Mouse (Mus musculus) neural tube, embryonic 11.5 days (tissue): ENCODE results near the gene Ubash3b. TPM values are rescaled to one million over a fixed set of nuclear protein-coding genes. Genes with fewer than 3 reads are reported as not detected.

Experiments
- ATAC-seq: fragments of 200-750 bp; cut with Nextera tagmentation; 2 replicates; pipeline ENCODE4 v1.8.0; 2017; ENCODE audit warnings: moderate number of reproducible peaks, mild to moderate bottlenecking, moderate TSS enrichment, moderate library complexity; ENCODE audit not compliant: insufficient read depth, low FRiP score, low TSS enrichment
- DNase-seq: peaks from one replicate; pipeline ENCODE4 v3.0.0-alpha.2; 2015; ENCODE audit warnings: low spot score
- H3K27ac ChIP-seq: fragments of 300-500 bp; sonication (generic); 2 replicates; pipeline ENCODE4 v1.5.1; 2014; ENCODE audit warnings: low read depth, mild to moderate bottlenecking, low read length
- H3K27me3 ChIP-seq: fragments of 300-500 bp; sonication (generic); 2 replicates; pipeline ENCODE4 v1.6.1; 2014; ENCODE audit warnings: mild to moderate bottlenecking, low read length, mixed read lengths; ENCODE audit not compliant: control insufficient read depth, insufficient read depth
- H3K36me3 ChIP-seq: fragments of 300-500 bp; sonication (generic); 2 replicates; pipeline ENCODE4 v1.6.1; 2014; ENCODE audit warnings: mild to moderate bottlenecking, low read length, moderate library complexity, mixed read lengths; ENCODE audit not compliant: control insufficient read depth, insufficient read depth
- H3K4me1 ChIP-seq: fragments of 300-500 bp; sonication (generic); 2 replicates; pipeline ENCODE4 v1.6.1; 2014; ENCODE audit warnings: low read length, mixed read lengths; ENCODE audit not compliant: control insufficient read depth, insufficient read depth
- H3K4me2 ChIP-seq: fragments of 300-500 bp; sonication (generic); 2 replicates; pipeline ENCODE4 v1.6.1; 2014; ENCODE audit warnings: low read depth, mild to moderate bottlenecking, moderate library complexity
- H3K4me3 ChIP-seq: fragments of 300-500 bp; sonication (generic); 2 replicates; pipeline ENCODE4 v1.5.1; 2014; ENCODE audit warnings: low read depth, low read length
- H3K9ac ChIP-seq: fragments of 300-500 bp; sonication (generic); 2 replicates; pipeline ENCODE4 v1.6.1; 2014; ENCODE audit warnings: mild to moderate bottlenecking, low read length
- H3K9me3 ChIP-seq: fragments of 300-500 bp; sonication (generic); 2 replicates; pipeline ENCODE4 v1.6.1; 2016; ENCODE audit warnings: low read length; ENCODE audit not compliant: control insufficient read depth
- WGBS: fragments of 180-500 bp; shearing (Covaris S2); extraction: QIAGEN DNeasy Blood & Tissue Kit; methylation state at CpG from one replicate; pipeline ENCODE4 v1.1.7; 2014; 5-methylcytosine and 5-hydroxymethylcytosine counted together
- polyA plus RNA-seq: library from polyadenylated mRNA; unstranded; fragments of >200 nt; fragmentation: Nextera tagmentation; extraction: Ambion mirVana; gene quantifications from 2 replicates; pipeline ENCODE4 v1.2.1, GENCODE M21; 2014

Ubash3b gene
- polyA plus RNA-seq, 1 experiment from 2014 or later = 14.4 TPM

DNA sequence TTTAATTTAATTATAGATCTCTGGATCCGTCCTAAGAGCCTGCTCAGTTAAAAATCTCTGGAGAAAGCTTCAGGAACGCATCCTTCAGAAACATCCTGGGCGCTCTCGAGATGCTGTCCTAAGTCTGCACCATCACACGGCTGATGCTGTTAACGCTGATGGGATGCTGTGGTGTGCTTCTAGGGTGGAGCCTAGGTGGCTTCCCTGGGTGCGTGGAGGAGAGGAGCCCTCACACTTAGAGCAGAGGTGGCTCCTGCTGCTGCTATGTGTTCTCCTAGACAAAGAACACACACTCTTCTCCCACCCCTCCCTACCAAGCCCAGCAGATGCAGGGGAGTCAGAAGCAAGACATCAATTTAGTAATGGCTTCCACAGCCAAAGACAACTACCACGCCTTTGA is 61.6 kb downstream of the Ubash3b start:
- H3K4me1 ChIP-seq = no peaks in the 10 kb centered on the region
- 85% methylated on average over 8 of the region's 8 CpGs for WGBS
- no peak overlapping the region for H3K27ac ChIP-seq
- ATAC-seq (no peak), DNase-seq (no peak)
- no peak overlapping the region for H3K4me3 ChIP-seq
- H3K9ac ChIP-seq = no peak overlapping the region
- no peaks in the 10 kb centered on the region for H3K27me3 ChIP-seq
- no peaks in the 10 kb centered on the region for H3K9me3 ChIP-seq
- no peaks in the 10 kb centered on the region for H3K36me3 ChIP-seq
- H3K4me2 ChIP-seq = no peak overlapping the region

DNA sequence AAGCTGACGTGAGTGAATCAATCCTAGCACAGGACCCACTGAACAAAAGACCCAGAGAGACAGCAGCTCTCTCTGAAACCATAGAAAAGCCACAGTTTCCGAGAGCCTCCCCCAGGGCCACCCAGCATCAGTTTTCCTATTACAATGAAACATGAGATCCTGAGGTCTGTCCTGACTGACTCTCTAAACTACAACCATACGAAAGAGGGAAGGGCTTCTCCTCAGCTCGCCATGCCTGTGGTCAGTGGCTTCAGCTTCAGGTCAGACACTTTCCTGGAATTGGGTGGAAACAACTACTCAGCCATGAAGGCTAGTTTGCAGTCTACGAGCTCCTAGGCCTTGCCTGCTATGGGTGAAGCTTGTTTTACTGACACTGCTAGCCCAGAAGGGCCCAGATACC is 62.4 kb downstream of the Ubash3b start:
- no peaks in the 10 kb centered on the region for H3K4me1 ChIP-seq
- H3K36me3 ChIP-seq = no peaks in the 10 kb centered on the region
- DNase-seq = no peak
- no peaks in the 10 kb centered on the region for H3K9me3 ChIP-seq
- H3K27me3 ChIP-seq = no peaks in the 10 kb centered on the region
- 49% methylated on average over 5 of the region's 5 CpGs for WGBS
- no peak overlapping the region for H3K4me2 ChIP-seq
- H3K9ac ChIP-seq = no peak overlapping the region
- ATAC-seq = no peak
- no peak overlapping the region for H3K4me3 ChIP-seq
- H3K27ac ChIP-seq = no peak overlapping the region

DNA sequence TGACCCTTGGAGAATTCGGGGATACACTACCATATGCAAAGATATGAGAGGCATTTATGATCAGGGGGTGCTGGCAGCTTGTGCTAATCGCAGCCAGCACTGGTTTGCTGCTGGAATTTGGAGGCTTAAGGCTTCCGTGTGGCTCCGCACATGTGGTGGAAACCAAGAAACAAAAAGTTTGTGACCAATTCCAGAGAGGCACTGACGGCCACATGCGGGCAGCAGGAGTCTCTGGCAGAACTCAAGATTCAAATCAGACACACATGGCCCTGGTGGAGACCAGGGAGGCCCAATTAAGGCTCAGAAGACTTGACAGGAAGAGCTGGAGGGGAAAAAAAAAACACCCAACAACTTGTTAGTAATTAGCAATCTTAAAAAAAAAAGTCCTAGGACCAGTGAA is 63.4 kb downstream of the Ubash3b start:
- DNase-seq (no peak), ATAC-seq (no peak)
- 83% methylated on average over 6 of the region's 6 CpGs for WGBS
- Histone ChIP-seq H3K4me3 (no peak overlapping the region), H3K36me3 (no peaks in the 10 kb centered on the region), H3K27me3 (no peaks in the 10 kb centered on the region), H3K9ac (no peak overlapping the region), H3K4me1 (no peaks in the 10 kb centered on the region), H3K27ac (no peak overlapping the region), H3K4me2 (no peak overlapping the region), H3K9me3 (no peaks in the 10 kb centered on the region)

DNA sequence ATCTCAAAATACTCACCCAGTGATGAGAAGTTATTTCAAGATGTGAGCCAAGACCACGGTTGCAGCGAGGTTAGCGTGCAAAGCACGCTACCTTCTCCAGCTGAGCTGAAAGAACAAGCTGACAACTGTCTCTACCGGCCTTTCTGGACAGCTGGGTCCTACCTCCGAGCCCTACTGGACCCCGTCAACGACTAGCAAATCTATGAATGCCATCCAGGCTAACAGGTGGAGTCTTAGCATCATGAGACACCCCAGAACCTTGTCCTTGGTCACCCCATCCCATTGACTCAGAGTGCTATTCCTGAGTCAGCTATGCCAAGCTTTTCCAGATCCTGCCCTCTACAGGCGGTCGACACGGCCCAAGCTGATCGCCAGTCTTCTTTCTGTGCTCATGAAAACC is 69.5 kb downstream of the Ubash3b start:
- Histone ChIP-seq H3K4me2 (no peak overlapping the region), H3K27me3 (no peaks in the 10 kb centered on the region), H3K4me3 (no peak overlapping the region), H3K9me3 (no peaks in the 10 kb centered on the region), H3K36me3 (no peaks in the 10 kb centered on the region), H3K27ac (no peak overlapping the region), H3K9ac (no peak overlapping the region), H3K4me1 (no peaks in the 10 kb centered on the region)
- 94% methylated on average over 12 of the region's 12 CpGs for WGBS
- DNase-seq (no peak), ATAC-seq (no peak)

DNA sequence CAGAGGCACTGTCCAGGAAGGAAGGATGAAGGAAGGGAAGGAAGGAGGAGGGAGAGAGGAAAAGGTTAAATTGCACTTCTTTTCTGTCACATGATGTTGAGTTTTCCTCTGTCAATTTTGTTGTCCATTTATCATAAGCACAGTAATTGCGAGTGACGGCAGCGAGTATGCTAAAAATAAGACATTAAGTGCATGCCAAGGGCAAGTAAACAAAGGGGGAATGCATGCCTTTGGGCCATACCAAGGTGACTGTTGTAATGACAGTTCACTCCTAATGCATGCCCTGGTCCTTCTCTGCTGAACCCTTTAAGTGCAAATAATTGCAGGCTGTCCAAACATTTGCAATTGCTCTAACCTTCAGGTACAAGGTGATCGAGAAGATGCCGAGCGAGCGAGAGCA is 70.3 kb downstream of the Ubash3b start:
- H3K27ac ChIP-seq = no peak overlapping the region
- H3K36me3 ChIP-seq = no peaks in the 10 kb centered on the region
- H3K27me3 ChIP-seq = no peaks in the 10 kb centered on the region
- no peak overlapping the region for H3K4me3 ChIP-seq
- no peaks in the 10 kb centered on the region for H3K9me3 ChIP-seq
- no peaks in the 10 kb centered on the region for H3K4me1 ChIP-seq
- 89% methylated on average over 7 of the region's 7 CpGs for WGBS
- ATAC-seq (no peak), DNase-seq (no peak)
- no peak overlapping the region for H3K9ac ChIP-seq
- H3K4me2 ChIP-seq = no peak overlapping the region

DNA sequence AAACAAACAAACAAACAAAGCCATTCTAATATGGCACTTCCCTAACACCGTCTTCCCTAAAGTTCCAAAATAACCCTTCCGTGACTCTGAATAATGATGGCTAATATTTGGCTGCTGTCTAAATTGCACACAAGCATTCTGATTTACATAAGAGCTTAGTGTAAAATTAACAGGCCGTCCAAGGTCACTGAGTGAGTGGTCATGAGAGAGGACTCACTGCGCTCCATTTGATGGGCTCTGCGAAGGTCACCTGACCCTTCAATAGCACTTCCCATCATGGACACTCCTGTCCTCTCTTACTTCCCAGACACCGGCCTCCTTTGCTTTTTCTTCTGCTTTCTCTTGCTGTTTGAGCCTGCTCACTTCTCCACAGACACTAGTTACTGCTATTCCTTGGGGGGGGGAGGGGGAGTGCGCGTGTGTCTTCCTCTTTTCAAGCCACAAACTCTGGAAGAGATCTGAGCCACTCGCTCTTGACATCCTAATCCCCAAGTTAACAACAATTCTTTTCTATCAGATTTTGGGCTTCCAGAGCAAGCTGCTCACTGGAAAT is 73.6 kb downstream of the Ubash3b start:
- ATAC-seq (no peak), DNase-seq (no peak)
- 90% methylated on average over 9 of the region's 9 CpGs for WGBS
- Histone ChIP-seq H3K4me1 (peaks cover 4% of the 10 kb centered on the region; the same call in 1 of the 2 replicates), H3K4me2 (no peak overlapping the region), H3K9ac (no peak overlapping the region), H3K9me3 (no peaks in the 10 kb centered on the region), H3K36me3 (no peaks in the 10 kb centered on the region), H3K27me3 (no peaks in the 10 kb centered on the region), H3K27ac (no peak overlapping the region), H3K4me3 (no peak overlapping the region)

DNA sequence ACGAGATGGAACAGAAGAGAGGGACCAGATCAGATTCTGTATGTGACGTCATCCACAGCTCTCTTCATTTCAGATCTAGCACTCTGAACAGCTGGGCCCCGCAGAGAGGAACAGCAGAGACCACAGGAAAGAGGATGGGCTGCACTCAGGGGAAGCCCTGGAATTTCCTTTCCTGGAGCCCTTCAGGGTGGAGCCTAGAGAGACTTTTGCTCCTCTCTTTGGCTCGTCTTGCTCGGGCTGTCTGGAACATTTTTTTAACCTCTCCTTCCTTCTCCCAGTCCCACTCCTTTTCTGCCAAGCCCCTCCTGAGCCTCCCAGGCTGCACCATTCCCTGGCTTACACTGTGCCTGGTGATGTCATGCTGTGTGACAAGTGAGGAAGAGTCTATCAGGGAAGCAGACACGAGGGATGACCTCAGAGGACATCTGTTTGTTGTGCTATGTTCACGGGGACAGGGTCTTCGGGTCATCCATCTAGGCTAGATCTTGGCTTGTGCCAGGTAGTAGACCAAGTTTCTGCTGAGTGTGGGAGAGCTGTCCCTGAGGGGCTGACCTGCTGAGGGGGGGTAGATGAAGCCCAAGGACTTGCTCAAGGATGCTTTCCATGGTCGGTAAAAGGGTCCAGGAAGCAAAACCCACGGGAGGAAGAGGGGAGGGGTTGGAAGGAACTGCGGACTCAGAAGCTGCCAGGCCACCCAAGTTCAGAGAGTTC is 77.2 kb downstream of the Ubash3b start:
- Histone ChIP-seq H3K4me3 (no peak overlapping the region), H3K9ac (no peak overlapping the region), H3K4me1 (peaks cover 4% of the 10 kb centered on the region; the same call in 1 of the 2 replicates), H3K36me3 (no peaks in the 10 kb centered on the region), H3K9me3 (no peaks in the 10 kb centered on the region), H3K27ac (no peak overlapping the region), H3K27me3 (no peaks in the 10 kb centered on the region), H3K4me2 (no peak overlapping the region)
- 51% methylated on average over 11 of the region's 11 CpGs for WGBS
- DNase-seq (no peak), ATAC-seq (no peak)

DNA sequence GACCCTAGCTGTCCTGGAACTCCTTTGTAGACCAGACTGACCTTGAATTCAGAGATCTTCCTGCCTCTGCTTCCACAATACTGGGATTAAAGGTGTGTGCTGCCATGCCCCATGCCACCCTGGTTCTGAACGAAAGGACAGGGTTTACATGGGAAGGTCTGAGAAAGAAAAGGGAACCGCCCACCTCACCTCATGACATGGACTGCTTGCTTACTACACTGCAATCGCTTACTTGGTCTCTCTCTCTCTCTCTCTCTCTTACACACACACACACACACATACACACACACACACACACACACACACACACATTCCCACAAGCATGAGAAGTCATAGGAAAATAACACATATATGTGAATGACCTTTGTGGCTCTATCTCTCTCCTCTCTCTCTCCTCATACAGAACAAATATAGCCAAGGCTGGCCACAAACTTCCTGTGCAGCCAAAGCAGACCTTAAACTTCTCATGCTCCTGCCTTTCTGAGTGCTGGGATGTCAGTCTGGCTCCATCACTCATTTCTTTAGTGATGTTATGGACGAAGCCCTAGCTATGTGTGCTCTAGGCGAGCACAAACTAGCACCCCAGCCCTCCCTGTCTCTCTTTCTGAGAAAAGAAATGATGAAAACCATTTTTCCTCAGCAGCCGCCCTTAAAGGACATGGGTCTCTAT is 78.0 kb downstream of the Ubash3b start:
- Histone ChIP-seq H3K4me2 (no peak overlapping the region), H3K27ac (no peak overlapping the region), H3K9ac (no peak overlapping the region), H3K4me3 (no peak overlapping the region), H3K36me3 (no peaks in the 10 kb centered on the region), H3K9me3 (no peaks in the 10 kb centered on the region), H3K4me1 (peaks cover 4% of the 10 kb centered on the region; the same call in 1 of the 2 replicates), H3K27me3 (no peaks in the 10 kb centered on the region)
- DNase-seq (no peak), ATAC-seq (no peak)
- WGBS = 84% methylated on average over 6 of the region's 6 CpGs

DNA sequence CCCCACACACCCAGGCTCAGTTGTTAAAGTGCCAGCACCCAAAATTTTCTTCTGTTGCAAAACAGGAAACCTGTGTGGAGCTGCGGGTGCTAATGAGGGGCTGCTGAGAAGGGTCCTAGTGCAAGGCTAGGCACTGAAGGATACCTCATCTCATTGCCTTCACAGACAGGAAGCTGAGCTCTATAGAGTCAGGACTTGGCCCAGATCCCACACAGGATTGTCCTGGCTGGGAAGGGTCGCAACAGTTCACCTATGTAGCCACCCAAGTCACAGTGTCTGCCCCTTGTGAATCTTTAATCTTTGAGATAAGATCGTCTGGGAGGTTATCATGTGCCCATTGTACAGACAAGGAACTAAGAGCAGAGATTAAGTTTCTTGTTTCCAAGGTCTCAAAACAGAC is 78.6 kb downstream of the Ubash3b start:
- Histone ChIP-seq H3K36me3 (no peaks in the 10 kb centered on the region), H3K4me2 (no peak overlapping the region), H3K9ac (no peak overlapping the region), H3K27me3 (no peaks in the 10 kb centered on the region), H3K27ac (no peak overlapping the region), H3K9me3 (no peaks in the 10 kb centered on the region), H3K4me1 (peaks cover 4% of the 10 kb centered on the region; the same call in 1 of the 2 replicates), H3K4me3 (no peak overlapping the region)
- no peak for ATAC-seq
- 88% methylated on average over 3 of the region's 3 CpGs for WGBS
- DNase-seq = no peak
